Mouse (Mus musculus): ENCODE measurements around the gene Birc6.

GRCm38 (mm10) chr17:74537526-74537925 is 9.4 kb downstream of the Birc6 start:
- TF ChIP-seq POLR2A (IDR thresholded peaks at IDR 0.05; ENCODE audit: insufficient read depth, low read depth, low read length) (no peak), CTCF (IDR thresholded peaks at IDR 0.05; ENCODE audit: insufficient read depth, low read depth, low read length) (no peak)
